Mouse (Mus musculus) retina, embryonic 14.5 days (tissue): ENCODE measurements at regions not wholly inside any gene's neighbourhood (a gene's known extent, or its start where the extent isn't known, plus 50 kb on each side); places are given as distances from the start of the nearest gene placed in this dataset.

Source experiments
- DNase-seq: peaks from one replicate; pipeline ENCODE4 v3.0.0-alpha.2; 2015; ENCODE audit warnings: low spot score

GRCm38 (mm10) chr3:70097813-70098212 is 90.4 kb downstream of the Otol1 start:
- DNase-seq: no peak

DNA sequence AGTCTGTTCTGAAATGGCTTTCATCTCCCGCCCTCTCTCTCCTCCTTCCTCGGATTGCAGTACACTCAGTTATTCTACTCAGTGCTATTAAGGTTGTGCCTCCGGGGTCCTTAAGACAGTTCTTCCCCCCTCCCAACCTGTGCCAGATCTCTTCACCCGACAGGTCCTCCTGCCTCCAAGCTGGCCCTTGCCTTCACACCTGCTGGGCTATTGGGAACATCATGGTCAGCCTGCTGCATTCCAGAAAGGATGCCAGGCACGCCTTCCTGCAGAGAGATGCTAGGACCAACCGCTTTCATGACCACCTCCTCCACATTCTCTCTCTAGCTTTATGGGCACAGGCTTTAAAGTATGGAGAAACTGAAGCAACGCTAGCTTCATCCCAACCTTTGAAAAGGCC is 94.7 kb downstream of the Otol1 start:
- no peak for DNase-seq

DNA sequence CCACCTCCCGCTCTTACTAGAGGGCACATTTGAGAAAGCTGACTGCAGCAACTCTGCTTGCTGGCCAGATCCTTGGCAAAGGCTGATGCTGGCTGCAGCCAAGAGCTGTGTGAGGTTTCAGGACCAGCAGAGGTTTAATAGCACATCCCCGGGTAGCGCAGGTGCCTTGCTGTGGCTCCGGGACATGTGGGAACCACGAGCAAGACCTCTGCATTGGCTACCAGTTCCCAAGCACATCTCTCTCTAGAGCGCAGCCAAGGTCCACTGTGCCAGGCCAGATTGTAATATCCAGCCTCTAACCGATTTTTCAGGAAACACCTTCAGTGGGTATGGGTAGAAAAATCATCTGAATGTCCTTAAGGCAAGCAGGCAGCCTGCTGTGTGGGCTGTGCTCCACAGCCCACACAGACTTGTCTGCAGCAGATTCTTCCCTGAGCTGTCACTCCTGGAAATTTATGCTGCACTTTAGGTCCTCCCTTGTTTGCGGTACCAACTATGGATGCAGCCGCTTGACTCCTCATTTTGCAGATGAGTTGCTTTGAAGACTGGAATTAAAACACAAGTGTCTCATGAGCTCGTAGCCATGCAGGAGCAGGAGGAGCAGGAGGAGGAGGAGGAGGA is 95.3 kb downstream of the Otol1 start:
- DNase-seq: no peak

DNA sequence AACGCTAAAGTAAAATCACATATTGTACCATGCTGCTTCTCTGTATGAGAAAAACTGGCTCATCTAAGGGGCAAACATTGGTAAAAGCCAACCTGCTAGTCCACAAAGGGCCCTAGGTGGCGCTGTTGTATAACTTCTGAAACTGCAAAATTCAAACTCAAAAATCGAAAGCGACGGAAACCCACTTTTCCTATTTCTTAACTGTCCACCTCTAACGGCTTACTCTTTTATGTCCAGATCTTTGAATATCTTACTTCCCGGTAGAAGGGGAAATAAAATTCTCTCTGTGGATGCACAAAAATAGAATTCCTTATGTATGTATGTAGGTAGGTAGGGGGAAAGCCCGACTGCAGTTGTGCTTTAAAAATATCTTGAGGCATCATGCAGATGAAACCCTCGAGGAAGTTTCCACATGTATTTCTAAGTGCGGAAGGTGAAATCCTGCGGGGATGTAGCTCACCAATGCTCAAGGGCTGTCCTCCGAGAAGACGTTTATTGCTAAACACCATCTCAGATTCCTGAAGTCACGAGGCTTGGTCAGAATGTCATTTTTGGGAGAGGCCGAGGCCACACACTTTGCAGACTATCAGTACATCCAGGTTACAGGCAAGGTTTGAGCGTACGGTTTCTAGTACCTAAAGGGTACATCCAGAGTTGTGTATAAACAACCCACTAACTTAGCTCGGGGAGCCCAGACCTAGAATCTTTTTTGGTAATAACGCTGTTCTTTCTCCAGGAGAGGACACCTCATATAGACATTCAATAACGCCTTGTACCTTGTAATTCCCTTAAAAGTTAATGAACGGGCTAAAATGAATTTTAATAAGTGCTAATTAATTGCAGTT is 96.8 kb downstream of the Otol1 start:
- DNase-seq: peak; percentile 92

- peak; percentile 90 for DNase-seq
Observed at GRCm38 (mm10) chr3:70104828-70105399, 97.5 kb downstream of the Otol1 start.

GRCm38 (mm10) chr3:70105561-70105960 is 98.1 kb downstream of the Otol1 start:
- DNase-seq: no peak

- no peak for DNase-seq
Observed at GRCm38 (mm10) chr3:70106141-70106540, 98.7 kb downstream of the Otol1 start.

DNA sequence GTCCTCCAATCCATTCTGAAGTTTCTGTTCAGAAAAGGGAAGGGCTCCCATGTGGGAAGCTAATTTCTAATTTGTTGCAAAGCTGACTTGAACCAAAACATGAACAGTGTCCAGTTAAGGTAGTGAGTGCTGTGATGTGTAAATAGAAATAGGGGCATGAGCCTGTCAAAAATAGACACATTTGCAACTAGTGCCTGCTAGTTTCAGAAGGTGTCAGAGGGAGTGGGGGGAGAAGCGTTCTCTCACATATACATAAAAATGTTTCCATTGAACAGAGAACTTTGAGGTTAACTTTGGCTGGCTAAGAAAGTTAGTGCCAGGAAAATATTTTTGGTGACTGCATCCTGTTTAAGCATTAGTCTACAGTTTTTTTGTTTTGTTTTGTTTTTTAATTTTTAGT is 118.8 kb downstream of the Otol1 start:
- no peak for DNase-seq

DNA sequence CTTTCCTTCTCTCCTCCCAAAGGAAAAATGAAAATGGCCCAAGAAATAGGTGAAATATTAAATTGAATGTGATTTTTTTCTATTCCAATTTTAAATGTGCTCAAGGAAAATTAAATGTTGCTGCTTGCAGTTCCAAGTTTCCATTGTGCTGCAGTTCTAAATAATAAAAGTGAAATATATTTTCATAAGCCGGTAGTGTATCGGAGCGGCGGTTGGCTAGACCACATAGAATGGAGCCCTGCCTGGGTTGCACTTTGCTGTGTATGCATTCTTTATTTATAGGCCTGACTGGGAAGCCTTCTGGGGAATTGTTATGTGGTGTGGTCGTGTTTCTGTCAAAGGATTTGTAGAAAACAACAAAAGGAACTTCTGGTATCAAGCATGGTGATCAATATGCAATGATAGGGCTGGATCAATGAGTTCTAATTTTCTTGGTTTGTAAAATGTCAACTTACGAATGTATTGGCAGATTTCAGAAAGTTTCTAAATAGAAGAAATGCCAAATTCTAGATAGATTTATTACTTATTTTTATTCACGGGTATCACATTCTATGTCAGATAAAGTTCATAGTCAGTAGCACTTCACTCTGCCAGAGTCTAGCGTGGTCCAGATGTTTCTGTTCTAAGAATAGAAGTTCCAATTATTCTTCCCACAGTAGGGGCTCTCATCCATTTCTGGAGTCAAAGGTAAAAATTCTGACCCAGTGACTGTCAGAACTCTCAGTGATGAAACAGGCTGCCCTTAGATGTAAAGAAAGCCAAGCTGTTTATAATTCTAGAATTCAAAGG is 123.0 kb downstream of the Otol1 start:
- no peak for DNase-seq

DNA sequence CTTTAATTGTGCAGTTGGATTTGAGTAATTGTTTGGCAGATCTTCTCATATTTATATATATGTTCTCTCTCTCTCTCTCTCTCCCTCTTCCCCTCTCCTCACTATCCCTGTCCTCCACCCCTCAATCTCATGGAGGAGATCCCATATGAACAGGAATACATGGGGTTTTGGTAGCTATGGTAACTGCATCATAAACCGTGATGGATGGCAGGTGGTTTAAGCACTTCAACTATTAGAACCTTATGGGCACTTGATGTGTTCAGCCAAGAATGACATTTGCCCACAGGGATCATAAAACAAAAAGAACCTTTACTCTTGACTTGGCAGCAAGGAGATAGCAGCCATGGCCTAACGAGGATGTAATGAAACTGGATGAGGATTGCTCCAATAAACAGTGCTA is 127.5 kb downstream of the Otol1 start:
- DNase-seq: no peak

DNA sequence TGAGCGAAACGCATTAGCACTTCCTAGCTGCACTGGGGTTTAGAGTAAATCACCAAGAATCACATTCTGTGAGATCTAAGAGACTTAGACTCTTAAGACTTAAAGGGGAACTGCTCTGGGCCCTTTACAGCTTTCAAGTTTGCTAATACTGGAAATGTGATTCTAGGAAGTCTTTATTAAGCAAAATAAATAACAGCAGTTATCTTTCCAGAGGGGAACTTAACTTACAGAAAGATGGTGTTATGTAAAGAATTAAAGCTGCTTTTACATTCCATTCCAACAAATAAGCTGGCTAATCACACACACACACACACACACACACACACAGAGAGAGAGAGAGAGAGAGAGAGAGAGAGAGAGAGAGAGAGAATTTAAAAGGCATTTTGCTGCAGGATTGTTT is 131.1 kb downstream of the Otol1 start:
- DNase-seq: no peak

DNA sequence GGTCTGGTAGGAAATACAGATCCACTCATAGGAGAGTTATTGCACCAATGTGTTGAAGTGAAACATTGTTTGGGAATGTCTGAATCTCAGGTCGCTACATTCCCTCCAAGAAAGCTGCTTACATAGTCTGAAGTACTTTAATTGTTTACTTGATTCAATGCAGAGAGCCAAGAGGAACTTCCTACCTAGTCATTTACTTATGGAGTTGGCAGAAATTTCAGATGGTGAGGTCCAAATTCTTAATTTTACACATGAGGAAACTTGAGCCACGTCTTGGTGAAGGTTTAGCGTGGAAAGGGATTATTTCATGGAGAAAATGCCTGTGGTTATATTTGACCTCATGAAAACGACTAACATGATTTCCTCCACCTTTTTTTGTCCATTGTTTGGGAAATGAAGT is 131.5 kb downstream of the Otol1 start:
- DNase-seq: no peak

DNA sequence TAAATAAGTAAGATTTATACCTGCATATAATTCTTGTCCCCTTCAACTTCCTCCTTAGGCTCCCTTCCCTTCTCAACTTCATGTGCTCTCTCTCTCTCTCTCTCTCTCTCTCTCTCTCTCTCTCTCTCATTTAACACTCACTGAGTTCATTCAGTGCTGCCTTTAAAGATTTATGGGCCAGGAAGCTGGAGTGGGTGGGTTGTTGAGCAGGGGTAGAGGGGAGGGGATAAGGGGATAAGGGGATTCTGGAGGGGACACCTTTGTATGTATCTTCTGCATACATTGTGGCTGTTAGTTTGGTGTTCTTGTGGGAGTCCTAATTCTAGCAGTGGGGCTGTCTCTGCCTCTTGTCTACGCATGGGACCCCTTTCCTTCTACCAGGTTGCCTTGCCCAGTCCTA is 138.3 kb downstream of the Otol1 start:
- DNase-seq: no peak

GRCm38 (mm10) chr3:70151156-70151555 is 143.7 kb downstream of the Otol1 start:
- no peak for DNase-seq

DNA sequence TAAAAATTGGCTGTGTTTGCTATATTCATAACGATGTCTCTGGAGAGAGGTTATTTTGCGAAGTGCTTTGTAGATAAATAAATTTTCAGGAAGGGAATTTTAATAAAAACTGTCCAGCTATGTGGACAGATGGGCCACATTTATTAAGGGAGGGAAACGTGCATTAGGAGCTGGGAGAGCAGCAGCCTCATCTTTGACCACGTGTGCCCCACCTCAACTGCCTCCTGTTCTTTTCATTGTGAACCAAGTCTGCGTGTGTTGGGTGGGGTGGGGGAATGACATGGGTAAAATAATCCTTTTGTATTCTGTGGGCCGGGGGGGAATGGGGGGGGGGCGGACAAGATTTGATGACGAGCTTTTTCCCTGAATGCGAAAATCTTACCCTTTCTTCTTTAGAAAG is 152.6 kb downstream of the Otol1 start:
- DNase-seq: no peak

DNA sequence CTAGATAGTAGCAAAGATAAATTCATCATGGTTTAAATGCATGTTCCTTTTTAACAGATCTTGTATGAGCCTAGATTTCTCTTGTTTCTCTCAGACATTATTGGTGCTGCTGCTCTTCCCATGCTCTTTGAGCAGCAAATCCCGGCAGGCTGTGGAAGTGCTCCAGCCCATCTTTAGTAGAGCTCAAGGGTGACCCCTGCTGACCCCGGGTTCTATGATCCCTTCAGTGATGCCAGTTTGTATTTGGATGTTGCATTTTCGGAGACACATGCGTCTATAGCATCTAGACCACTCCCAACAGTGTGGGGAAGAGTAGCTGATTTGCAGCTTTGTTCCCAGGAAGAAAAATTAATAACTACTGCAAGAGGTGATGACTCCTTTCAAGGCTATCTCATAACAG is 164.3 kb downstream of the Otol1 start:
- DNase-seq: no peak

- no peak for DNase-seq
Observed at GRCm38 (mm10) chr3:70176391-70176790, 169.0 kb downstream of the Otol1 start.

DNA sequence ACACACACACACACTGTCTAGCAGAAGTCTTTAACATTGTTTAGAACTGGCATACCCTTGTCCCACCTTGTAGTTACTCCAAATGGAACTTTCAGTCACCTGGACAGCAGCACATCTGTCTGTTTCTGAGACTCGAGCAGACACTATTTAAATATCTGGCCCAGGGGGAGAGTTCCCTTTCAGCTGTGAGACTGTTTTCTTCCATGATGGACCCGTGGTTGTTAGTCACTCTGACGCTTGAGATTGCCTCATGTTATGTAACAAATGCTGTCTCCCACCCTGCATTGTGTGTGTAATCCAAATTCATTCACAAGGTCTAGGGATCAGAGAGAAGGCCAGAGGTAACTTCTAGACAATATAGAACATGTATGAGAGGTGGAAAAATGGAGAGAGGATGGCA is 174.2 kb downstream of the Otol1 start:
- DNase-seq: no peak

- DNase-seq: no peak
Observed at GRCm38 (mm10) chr3:70190741-70191140, 183.3 kb downstream of the Otol1 start.

DNA sequence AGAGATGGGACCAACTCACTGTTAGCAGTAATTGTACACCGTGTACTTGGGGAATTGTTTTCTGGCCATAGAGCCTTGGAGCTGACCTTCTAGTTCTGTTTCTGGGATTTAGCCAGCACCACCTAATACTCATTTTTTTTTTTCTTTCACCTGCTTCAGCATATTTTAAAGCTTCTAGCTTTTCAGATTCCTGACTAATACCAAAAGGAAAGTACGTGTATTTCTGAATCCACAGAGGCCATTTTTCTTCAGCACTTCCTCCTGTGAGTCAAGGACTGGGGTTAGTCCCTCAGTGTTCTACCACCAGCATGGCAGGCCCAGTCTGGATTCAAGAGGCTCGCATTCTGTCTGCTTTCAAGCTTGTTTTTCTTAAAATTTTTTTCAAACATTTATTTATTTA is 189.3 kb downstream of the Otol1 start:
- DNase-seq: no peak

GRCm38 (mm10) chr3:70198890-70199289 is 191.5 kb downstream of the Otol1 start:
- no peak for DNase-seq

DNA sequence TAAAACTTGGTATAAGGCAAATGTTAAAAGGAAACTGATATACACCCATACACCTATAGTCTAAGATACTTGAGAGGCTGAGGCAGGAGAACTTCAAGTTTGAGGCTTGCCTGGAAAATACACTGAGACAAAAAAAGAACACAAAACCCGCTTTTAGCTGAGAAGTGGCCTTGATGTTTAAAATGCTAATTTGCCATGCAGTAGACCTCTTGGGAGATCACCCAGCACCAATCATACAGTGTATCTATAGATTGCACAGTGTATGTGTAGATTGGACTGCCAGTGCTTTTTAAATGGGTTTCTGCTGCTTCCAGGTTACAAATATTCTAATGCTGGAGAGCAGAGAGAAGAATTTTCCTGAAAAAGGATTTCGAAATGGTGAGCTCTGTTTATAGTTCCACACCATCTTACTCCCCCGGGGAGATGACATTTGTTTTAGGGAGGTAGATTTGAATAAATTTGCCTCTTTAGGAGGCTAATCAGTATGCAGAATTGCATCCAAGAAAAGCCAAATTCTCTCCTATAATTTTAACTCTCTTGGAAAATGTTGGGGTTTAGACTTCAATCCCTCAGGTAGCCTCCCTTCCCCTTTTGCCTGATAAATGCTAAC is 194.0 kb downstream of the Otol1 start:
- DNase-seq: no peak
